Mouse (Mus musculus) small intestine, adult 2 months (tissue): ENCODE data around the gene Il16. TPM values are rescaled to one million over a fixed set of nuclear protein-coding genes. Genes with fewer than 3 reads are reported as not detected.
"Not testable (repeated sequence)": the region's sequence is repeated elsewhere in the genome, so short reads cannot be mapped to it uniquely, and the experiment has no call there.

ENCODE experiments used
- H3K27ac ChIP-seq: fragments of 200-500 bp; 2 replicates; pipeline ENCODE4 v1.5.1; 2012; ENCODE audit warnings: low read depth, low read length, control low read depth, inconsistent platforms; ENCODE audit not compliant: insufficient read depth
- H3K27me3 ChIP-seq: fragments of 200-500 bp; 2 replicates; pipeline ENCODE4 v1.6.1; 2012; ENCODE audit warnings: mild to moderate bottlenecking, moderate library complexity, low read length, inconsistent platforms; ENCODE audit not compliant: control insufficient read depth, insufficient read depth
- H3K36me3 ChIP-seq: fragments of 200-500 bp; 2 replicates; pipeline ENCODE4 v1.6.1; 2012; ENCODE audit warnings: mild to moderate bottlenecking, low read length, control low read depth, inconsistent platforms; ENCODE audit not compliant: control insufficient read depth, insufficient read depth
- H3K4me1 ChIP-seq: fragments of 200-500 bp; 2 replicates; pipeline ENCODE4 v1.6.1; 2012; ENCODE audit warnings: low read length, inconsistent platforms, mixed read lengths; ENCODE audit not compliant: control insufficient read depth, insufficient read depth, insufficient read length
- H3K4me3 ChIP-seq: fragments of 200-500 bp; 2 replicates; pipeline ENCODE4 v1.5.1; 2012; ENCODE audit warnings: low read depth, mild to moderate bottlenecking, control low read depth, inconsistent platforms, low read length, moderate library complexity
- CTCF ChIP-seq: fragments of 200-500 bp; IDR thresholded peaks from 2 replicates; pipeline ENCODE4 v1.5.1; 2012; ENCODE audit warnings: low read depth, mild to moderate bottlenecking, control low read depth, inconsistent platforms, low read length, moderate library complexity, mixed read lengths; ENCODE audit not compliant: insufficient replicate concordance, insufficient read length; ENCODE audit errors: extremely low read depth
- POLR2A ChIP-seq: fragments of 200-500 bp; IDR thresholded peaks from 2 replicates; pipeline ENCODE4 v1.6.1; 2012; ENCODE audit warnings: low read depth, mild to moderate bottlenecking, control low read depth, inconsistent platforms, low read length, moderate library complexity
- WGBS: fragments of 180-500 bp; shearing (Covaris S2); methylation state at CpG from one replicate; pipeline ENCODE4 v1.1.7; 2018; 5-methylcytosine and 5-hydroxymethylcytosine counted together
- polyA plus RNA-seq: library from polyadenylated mRNA; depleted of rRNA; stranded (reverse); fragments of >200 nt; gene quantifications from 2 replicates; pipeline ENCODE4 v1.2.3, GENCODE M21; 2012

The Il16 gene
- polyA plus RNA-seq, 1 experiment: 6.3 TPM

- TF ChIP-seq CTCF (no peak), POLR2A (no peak)
- WGBS: 75% methylated on average over 5 of the region's 5 CpGs
- Histone ChIP-seq H3K4me3 (no peak overlapping the region), H3K27me3 (no peaks in the 10 kb centered on the region), H3K4me1 (0 out of 2 replicates have a peak, but pooled peaks cover 2% of the 10 kb centered on the region), H3K36me3 (no peaks in the 10 kb centered on the region), H3K27ac (no peak overlapping the region)
Measured at GRCm38 (mm10) chr7:83717021-83717725, 28.4 kb downstream of the Il16 start.

- no peaks in the 10 kb centered on the region for H3K27me3 ChIP-seq
- no peak overlapping the region for H3K27ac ChIP-seq
- H3K4me1 ChIP-seq: no peaks in the 10 kb centered on the region
- TF ChIP-seq CTCF: no peak
- TF ChIP-seq POLR2A: no peak
- H3K36me3 ChIP-seq: no peaks in the 10 kb centered on the region
- WGBS: 75% methylated on average over 1 of the region's 1 CpGs
- H3K4me3 ChIP-seq: no peak overlapping the region
Measured at GRCm38 (mm10) chr7:83713639-83714038, 31.9 kb downstream of the Il16 start.

GRCm38 (mm10) chr7:83711676-83712259 is 33.8 kb downstream of the Il16 start:
- not testable (repeated sequence) for H3K27me3 ChIP-seq, H3K36me3 ChIP-seq, H3K4me1 ChIP-seq, H3K4me3 ChIP-seq, H3K27ac ChIP-seq
- WGBS: 87% methylated on average over 10 of the region's 10 CpGs

- H3K27ac ChIP-seq: no peak overlapping the region
- 84% methylated on average over 9 of the region's 9 CpGs for WGBS
- H3K27me3 ChIP-seq: no peaks in the 10 kb centered on the region
- TF ChIP-seq POLR2A (no peak), CTCF (no peak)
- no peak overlapping the region for H3K4me3 ChIP-seq
- no peaks in the 10 kb centered on the region for H3K4me1 ChIP-seq
- no peaks in the 10 kb centered on the region for H3K36me3 ChIP-seq
Measured at GRCm38 (mm10) chr7:83703046-83703775, 42.3 kb downstream of the Il16 start.

GRCm38 (mm10) chr7:83699066-83699745 is 46.3 kb downstream of the Il16 start:
- WGBS: 69% methylated on average over 6 of the region's 6 CpGs
- no peaks in the 10 kb centered on the region for H3K27me3 ChIP-seq
- no peaks in the 10 kb centered on the region for H3K4me1 ChIP-seq
- no peak overlapping the region for H3K27ac ChIP-seq
- TF ChIP-seq POLR2A: no peak
- TF ChIP-seq CTCF: no peak
- no peaks in the 10 kb centered on the region for H3K36me3 ChIP-seq
- H3K4me3 ChIP-seq: no peak overlapping the region

- Histone ChIP-seq H3K27me3 (no peaks in the 10 kb centered on the region), H3K36me3 (no peaks in the 10 kb centered on the region), H3K4me1 (no peaks in the 10 kb centered on the region), H3K4me3 (no peak overlapping the region), H3K27ac (no peak overlapping the region)
- WGBS: 31% methylated on average over 6 of the region's 6 CpGs
- TF ChIP-seq CTCF: no peak
Measured at GRCm38 (mm10) chr7:83695449-83696212, 49.9 kb downstream of the Il16 start.

- Histone ChIP-seq H3K27me3 (no peaks in the 10 kb centered on the region), H3K36me3 (no peaks in the 10 kb centered on the region), H3K4me1 (no peaks in the 10 kb centered on the region), H3K4me3 (no peak overlapping the region), H3K27ac (no peak overlapping the region)
- TF ChIP-seq POLR2A: no peak
- no peak for TF ChIP-seq CTCF
- WGBS: 35% methylated on average over 6 of the region's 6 CpGs
Measured at GRCm38 (mm10) chr7:83682640-83683274, 62.8 kb downstream of the Il16 start.
